Mouse (Mus musculus): Measurements from ENCODE around the gene Odf2. TPM values are rescaled to one million over a fixed set of nuclear protein-coding genes. Genes with fewer than 3 reads are reported as not detected.
A peak's percentile ranks its signal among the peaks of the same experiment; 100 is the strongest.

Gene Odf2
- polyA plus RNA-seq, 1 experiment: 1,873 TPM

GRCm38 (mm10) chr2:29868949-29869645 lies 19.9 kb upstream of the Odf2 start, which contains the start of gene Cercam:
TSS of gene Cercam (plus strand) at chr2:29869164.
- TF ChIP-seq CTCF (IDR thresholded peaks at IDR 0.05; ENCODE audit: control insufficient read depth, insufficient read depth, insufficient replicate concordance, low read depth, low read length) (peak; percentile 92), POLR2A (IDR thresholded peaks at IDR 0.05; ENCODE audit: control insufficient read depth, low read depth, low read length) (peak; percentile 25; the same call in 1 of the 2 replicates)
- Histone ChIP-seq H3K27me3 (ENCODE audit: control insufficient read depth, insufficient read depth, low read length) (no peaks in the 10 kb centered on the region), H3K4me3 (ENCODE audit: control insufficient read depth, low read depth, low read length) (peak within 1 kb of the TSS; percentile 88), H3K36me3 (ENCODE audit: control insufficient read depth, insufficient read depth, low read length) (no peaks in the 10 kb centered on the region), H3K27ac (ENCODE audit: control insufficient read depth, insufficient read depth, low read depth, low read length) (peak within 1 kb of the TSS; percentile 61; the same call in 1 of the 2 replicates), H3K4me1 (ENCODE audit: control insufficient read depth, insufficient read depth, low read length) (peaks cover 10% of the 10 kb centered on the region)

- Histone ChIP-seq H3K4me1 (ENCODE audit: control insufficient read depth, insufficient read depth, low read length) (peaks cover 10% of the 10 kb centered on the region), H3K36me3 (ENCODE audit: control insufficient read depth, insufficient read depth, low read length) (no peaks in the 10 kb centered on the region), H3K27me3 (ENCODE audit: control insufficient read depth, insufficient read depth, low read length) (no peaks in the 10 kb centered on the region), H3K27ac (ENCODE audit: control insufficient read depth, insufficient read depth, low read depth, low read length) (peak overlapping the region; percentile 47; the same call in 1 of the 2 replicates), H3K4me3 (ENCODE audit: control insufficient read depth, low read depth, low read length) (peak overlapping the region; percentile 72)
- TF ChIP-seq CTCF (IDR thresholded peaks at IDR 0.05; ENCODE audit: control insufficient read depth, insufficient read depth, insufficient replicate concordance, low read depth, low read length) (no peak), POLR2A (IDR thresholded peaks at IDR 0.05; ENCODE audit: control insufficient read depth, low read depth, low read length) (no peak)
Observed at GRCm38 (mm10) chr2:29869646-29870451, 19.2 kb upstream of the Odf2 start.

GRCm38 (mm10) chr2:29872581-29873295 lies 16.3 kb upstream of the Odf2 start:
- Histone ChIP-seq H3K27ac (ENCODE audit: control insufficient read depth, insufficient read depth, low read depth, low read length) (no peak overlapping the region), H3K27me3 (ENCODE audit: control insufficient read depth, insufficient read depth, low read length) (no peaks in the 10 kb centered on the region), H3K4me3 (ENCODE audit: control insufficient read depth, low read depth, low read length) (no peak overlapping the region), H3K4me1 (ENCODE audit: control insufficient read depth, insufficient read depth, low read length) (peaks cover 10% of the 10 kb centered on the region), H3K36me3 (ENCODE audit: control insufficient read depth, insufficient read depth, low read length) (no peaks in the 10 kb centered on the region)
- TF ChIP-seq POLR2A (IDR thresholded peaks at IDR 0.05; ENCODE audit: control insufficient read depth, low read depth, low read length): no peak
- no peak for TF ChIP-seq CTCF (IDR thresholded peaks at IDR 0.05; ENCODE audit: control insufficient read depth, insufficient read depth, insufficient replicate concordance, low read depth, low read length)

GRCm38 (mm10) chr2:29873801-29874200 lies 15.2 kb upstream of the Odf2 start:
- Histone ChIP-seq H3K4me1 (ENCODE audit: control insufficient read depth, insufficient read depth, low read length) (peaks cover 10% of the 10 kb centered on the region), H3K4me3 (ENCODE audit: control insufficient read depth, low read depth, low read length) (no peak overlapping the region), H3K36me3 (ENCODE audit: control insufficient read depth, insufficient read depth, low read length) (no peaks in the 10 kb centered on the region), H3K27ac (ENCODE audit: control insufficient read depth, insufficient read depth, low read depth, low read length) (no peak overlapping the region), H3K27me3 (ENCODE audit: control insufficient read depth, insufficient read depth, low read length) (no peaks in the 10 kb centered on the region)
- no peak for TF ChIP-seq POLR2A (IDR thresholded peaks at IDR 0.05; ENCODE audit: control insufficient read depth, low read depth, low read length)
- no peak for TF ChIP-seq CTCF (IDR thresholded peaks at IDR 0.05; ENCODE audit: control insufficient read depth, insufficient read depth, insufficient replicate concordance, low read depth, low read length)

- Histone ChIP-seq H3K27me3 (ENCODE audit: control insufficient read depth, insufficient read depth, low read length) (no peaks in the 10 kb centered on the region), H3K4me1 (ENCODE audit: control insufficient read depth, insufficient read depth, low read length) (0 out of 2 replicates have a peak, but pooled peaks cover 2% of the 10 kb centered on the region), H3K4me3 (ENCODE audit: control insufficient read depth, low read depth, low read length) (no peak overlapping the region), H3K27ac (ENCODE audit: control insufficient read depth, insufficient read depth, low read depth, low read length) (no peak overlapping the region), H3K36me3 (ENCODE audit: control insufficient read depth, insufficient read depth, low read length) (no peaks in the 10 kb centered on the region)
- TF ChIP-seq CTCF (IDR thresholded peaks at IDR 0.05; ENCODE audit: control insufficient read depth, insufficient read depth, insufficient replicate concordance, low read depth, low read length): no peak
Observed at GRCm38 (mm10) chr2:29878061-29878460, 11.0 kb upstream of the Odf2 start.

GRCm38 (mm10) chr2:29879191-29879590 lies 9.8 kb upstream of the Odf2 start:
- Histone ChIP-seq H3K27me3 (ENCODE audit: control insufficient read depth, insufficient read depth, low read length) (no peaks in the 10 kb centered on the region), H3K36me3 (ENCODE audit: control insufficient read depth, insufficient read depth, low read length) (no peaks in the 10 kb centered on the region)

More at GRCm38 (mm10) chr2:29879191-29879590, 9.8 kb upstream of the Odf2 start:
- H3K4me1 ChIP-seq (ENCODE audit: control insufficient read depth, insufficient read depth, low read length): 0 out of 2 replicates have a peak, but pooled peaks cover 2% of the 10 kb centered on the region
- H3K27ac ChIP-seq (ENCODE audit: control insufficient read depth, insufficient read depth, low read depth, low read length): peak overlapping the region; percentile 65
- H3K4me3 ChIP-seq (ENCODE audit: control insufficient read depth, low read depth, low read length): no peak overlapping the region
- TF ChIP-seq POLR2A (IDR thresholded peaks at IDR 0.05; ENCODE audit: control insufficient read depth, low read depth, low read length): no peak
- no peak for TF ChIP-seq CTCF (IDR thresholded peaks at IDR 0.05; ENCODE audit: control insufficient read depth, insufficient read depth, insufficient replicate concordance, low read depth, low read length)
